ENCODE assay signal across 13 mouse cellular contexts in the genomic region with DNA sequence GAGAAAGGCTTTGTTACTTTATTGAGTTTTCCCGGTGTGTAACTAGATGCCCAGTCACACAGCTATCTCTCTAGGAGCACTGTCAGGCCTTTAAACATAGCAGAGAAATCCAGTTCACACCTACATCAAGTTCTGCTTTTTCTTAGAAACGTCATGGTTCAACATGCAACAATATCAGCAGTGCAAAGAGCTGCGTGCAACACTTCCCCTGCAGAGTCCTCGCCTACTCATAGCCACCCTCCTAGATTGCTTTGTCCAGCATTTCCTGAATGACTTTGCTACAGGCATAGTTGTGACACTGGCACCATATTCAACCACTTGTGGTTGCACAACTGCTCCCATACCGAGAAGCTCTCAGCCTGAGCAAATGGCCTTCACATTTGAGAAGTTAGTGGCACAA. TPM values are rescaled to one million over a fixed set of nuclear protein-coding genes. Genes with fewer than 3 reads are reported as not detected.
A peak's percentile ranks its signal among the peaks of the same experiment; 100 is the strongest.
DNase-seq lines count a peak whose midpoint lies in the region; ATAC-seq and TF ChIP-seq lines count a peak whose summit lies in the region.
"Had no signal": no experiment of that assay in that cellular context is flagged by ENCODE, and none has a peak within 500 bp of the region (broad histone marks: within the 10 kb centered on the region; RNA-seq: fewer than 3 reads in every experiment).

No protein-coding gene starts in this region.

- no peak overlapping the region for H3K4me3 ChIP-seq in left cerebral cortex, adult 2 months
- H3K4me3 ChIP-seq in liver, postnatal 0 days (ENCODE audit: low read depth, low read length), result no peak overlapping the region
- H3K4me3 ChIP-seq: embryonic facial prominence, embryonic 13.5 days; hindbrain, embryonic 10.5 days; limb, embryonic 15.5 days had no signal

- peak; percentile 60 for TF ChIP-seq EP300 in liver, postnatal 0 days (IDR thresholded peaks at IDR 0.05; ENCODE audit: low read depth)

- H3K4me2 ChIP-seq in liver, postnatal 0 days (ENCODE audit: low read depth, low read length), result no peak overlapping the region
- H3K4me2 ChIP-seq: embryonic facial prominence, embryonic 13.5 days; limb, embryonic 15.5 days had no signal

- no peak overlapping the region for H3K27ac ChIP-seq in left cerebral cortex, adult 2 months
- H3K27ac ChIP-seq in liver, postnatal 0 days (ENCODE audit: low read depth), result peak overlapping the region; percentile 60
- H3K27ac ChIP-seq: embryonic facial prominence, embryonic 13.5 days; hindbrain, embryonic 10.5 days; limb, embryonic 15.5 days had no signal

- no peaks in the 10 kb centered on the region for H3K4me1 ChIP-seq in liver, postnatal 0 days (ENCODE audit: insufficient read depth)
- H3K4me1 ChIP-seq: embryonic facial prominence, embryonic 13.5 days; hindbrain, embryonic 10.5 days; limb, embryonic 15.5 days had no signal

- no peaks in the 10 kb centered on the region for H3K36me3 ChIP-seq in liver, postnatal 0 days (replicated peaks; ENCODE audit: insufficient read depth, low read length)
- H3K36me3 ChIP-seq: embryonic facial prominence, embryonic 13.5 days; hindbrain, embryonic 10.5 days; limb, embryonic 15.5 days had no signal

- WGBS in liver, postnatal 0 days (ENCODE audit: insufficient replicate concordance), result 26% methylated on average over 5 of the region's 5 CpGs

- no peaks in the 10 kb centered on the region for H3K9me3 ChIP-seq in liver, postnatal 0 days (ENCODE audit: low read length)
- H3K9me3 ChIP-seq: embryonic facial prominence, embryonic 13.5 days; hindbrain, embryonic 10.5 days; limb, embryonic 15.5 days had no signal

- intact Hi-C loops in left cerebral cortex, postnatal 36 days (cut with DNase I), result no loop called here
- intact Hi-C loops in left cerebral cortex, adult 2 months (cut with DNase I), result no loop called here

- peak; percentile 10 to 39 for DNase-seq in adrenal gland, adult (ENCODE audit: inconsistent age in 2 of 2, low spot score in 1 of 2)
- no peak for DNase-seq in adrenal gland, adult 8-10 months
- peak; percentile 6 to 16 for DNase-seq in left cerebral cortex, postnatal 36 days (ENCODE audit: low spot score in 2 of 2)
- no peak for DNase-seq in left cerebral cortex, adult 2 months (ENCODE audit: extremely low spot score in 1 of 2, low spot score in 2 of 2)
- peak; percentile 44 for DNase-seq in liver, postnatal 0 days
- DNase-seq in skeletal muscle tissue, adult 2 months (ENCODE audit: low read depth, low spot score), result peak; percentile 45
- DNase-seq in urinary bladder, adult 2 months (ENCODE audit: low spot score), result no peak
- DNase-seq in kidney, postnatal 14 days, result no peak
- DNase-seq: kidney, postnatal 4 days had no signal

- no peak overlapping the region for H3K9ac ChIP-seq in liver, postnatal 0 days (replicated peaks)
- H3K9ac ChIP-seq: embryonic facial prominence, embryonic 13.5 days; limb, embryonic 15.5 days had no signal

- no peak for TF ChIP-seq CTCF in left cerebral cortex, adult 2 months (IDR thresholded peaks at IDR 0.05)
- TF ChIP-seq CTCF in liver, postnatal 0 days (IDR thresholded peaks at IDR 0.05; ENCODE audit: low read depth), result no peak

- ATAC-seq in liver, postnatal 0 days, result peak; percentile 85

- H3K27me3 ChIP-seq in liver, postnatal 0 days (ENCODE audit: insufficient read depth, low read length), result no peaks in the 10 kb centered on the region
- H3K27me3 ChIP-seq: embryonic facial prominence, embryonic 13.5 days; limb, embryonic 15.5 days had no signal

RNA-seq across cellular contexts. Expression of gene Cd84, which starts 10.0 kb away (rescaled TPM):
- 10 to 100 TPM in 2 of 4 experiments, 1 to 10 TPM in 2; 4.2 to 16.6 (median 9.7) TPM for total RNA-seq in adrenal gland, adult 8-10 months (2022)
- 1 to 10 TPM; 2.0 to 2.2 TPM for total RNA-seq in left cerebral cortex, postnatal 36 days (2021)
- 1 to 10 TPM; 1.9 to 2.1 TPM for total RNA-seq in left cerebral cortex, adult 2 months (2021)
- polyA plus RNA-seq in liver, postnatal 0 days (2015; fragmentation: Nextera tagmentation; extraction: Ambion mirVana), result 10.8 and 11.2 TPM in 2 replicates
- 5.1 and 5.6 TPM in 2 replicates for polyA plus RNA-seq in urinary bladder, adult 2 months (2012; rRNA removed)

RNA-seq across cellular contexts. Expression of gene Gm10521, which starts 46.0 kb away (rescaled TPM):
- total RNA-seq in adrenal gland, adult 8-10 months (2022), result under 1 TPM; 0.17 to 0.92 (median 0.48) TPM
- under 1 TPM in 1 of 2 experiments, not detected in 1; 0.16 TPM for total RNA-seq in left cerebral cortex, postnatal 36 days (2021)
- total RNA-seq in left cerebral cortex, adult 2 months (2021), result under 1 TPM; 0.14 to 0.18 TPM
- 0.07 TPM in 1 of 2 replicates, not detected in the other for polyA plus RNA-seq in liver, postnatal 0 days (2015; fragmentation: Nextera tagmentation; extraction: Ambion mirVana)
- 0.28 TPM in 2 replicates for polyA plus RNA-seq in urinary bladder, adult 2 months (2012; rRNA removed)
- polyA plus RNA-seq: embryonic facial prominence, embryonic 13.5 days; hindbrain, embryonic 10.5 days; limb, embryonic 15.5 days; neural tube, embryonic 11.5 days had no signal

Comparison
In these comparisons a context has a peak if more than half of its experiments do, and no peak if none do; other contexts are left out.
1. DNase-seq: peak in adrenal gland, adult (2 of 2), left cerebral cortex, postnatal 36 days (2 of 2), liver, postnatal 0 days (single experiment) and skeletal muscle tissue, adult 2 months (single experiment); none in adrenal gland, adult 8-10 months (single experiment), left cerebral cortex, adult 2 months (0 of 2), urinary bladder, adult 2 months (single experiment) and kidney, postnatal 14 days (single experiment).